Mouse (Mus musculus): ENCODE measurements around the gene Arhgef7.

GRCm38 (mm10) chr8:11842757-11843156, 115.2 kb downstream of the Arhgef7 start:
- TF ChIP-seq POLR2A (IDR thresholded peaks at IDR 0.05; ENCODE audit: low read depth, low read length) = no peak
- TF ChIP-seq CTCF (IDR thresholded peaks at IDR 0.05; ENCODE audit: extremely low read depth, insufficient read length, insufficient replicate concordance, low read depth, low read length) = no peak

Data from small intestine, adult 2 months (tissue).